Mouse (Mus musculus) limb, embryonic 11.5 days (tissue): ENCODE measurements around the gene Pkp4. TPM values are rescaled to one million over a fixed set of nuclear protein-coding genes. Genes with fewer than 3 reads are reported as not detected.
A peak's percentile ranks its signal among the peaks of the same experiment; 100 is the strongest.

Experiments
- ATAC-seq: fragments of 200-750 bp; cut with Nextera tagmentation; 2 replicates; pipeline ENCODE4 v1.8.0; 2017; ENCODE audit warnings: low read depth; ENCODE audit not compliant: insufficient number of reproducible peaks, low FRiP score, low TSS enrichment
- DNase-seq: peaks from one replicate; pipeline ENCODE4 v3.0.0-alpha.2; 2015; ENCODE audit warnings: low spot score
- H3K27ac ChIP-seq: fragments of 300-500 bp; sonication (generic); replicated peaks from 2 replicates; pipeline ENCODE4 v1.5.1; 2014; ENCODE audit warnings: low read depth, mild to moderate bottlenecking, low read length
- H3K27me3 ChIP-seq: fragments of 300-500 bp; sonication (generic); 2 replicates; pipeline ENCODE4 v1.6.1; 2014; ENCODE audit warnings: mild to moderate bottlenecking, low read length, mixed read lengths; ENCODE audit not compliant: control insufficient read depth, insufficient read depth
- H3K36me3 ChIP-seq: fragments of 300-500 bp; sonication (generic); 2 replicates; pipeline ENCODE4 v1.6.1; 2014; ENCODE audit warnings: mild to moderate bottlenecking, low read length, moderate library complexity, mixed read lengths; ENCODE audit not compliant: control insufficient read depth, insufficient read depth
- H3K4me1 ChIP-seq: fragments of 300-500 bp; sonication (generic); 2 replicates; pipeline ENCODE4 v1.6.1; 2014; ENCODE audit warnings: low read length, mixed read lengths; ENCODE audit not compliant: control insufficient read depth, insufficient read depth
- H3K4me2 ChIP-seq: fragments of 300-500 bp; sonication (generic); 2 replicates; pipeline ENCODE4 v1.6.1; 2014; ENCODE audit warnings: low read depth, mild to moderate bottlenecking, moderate library complexity; ENCODE audit not compliant: severe bottlenecking
- H3K4me3 ChIP-seq: fragments of 300-500 bp; sonication (generic); 2 replicates; pipeline ENCODE4 v1.5.1; 2014; ENCODE audit warnings: low read depth, low read length
- H3K9ac ChIP-seq: fragments of 300-500 bp; sonication (generic); 2 replicates; pipeline ENCODE4 v1.6.1; 2014; ENCODE audit warnings: mild to moderate bottlenecking, low read length
- H3K9me3 ChIP-seq: fragments of 300-500 bp; sonication (generic); 2 replicates; pipeline ENCODE4 v1.6.1; 2016; ENCODE audit warnings: low read length; ENCODE audit not compliant: control insufficient read depth
- WGBS: fragments of 180-500 bp; shearing (Covaris S2); extraction: QIAGEN DNeasy Blood & Tissue Kit; methylation state at CpG from one replicate; pipeline ENCODE4 v1.1.7; 2014; 5-methylcytosine and 5-hydroxymethylcytosine counted together
- polyA plus RNA-seq: library from polyadenylated mRNA; unstranded; fragments of >200 nt; fragmentation: Nextera tagmentation; extraction: Ambion mirVana; gene quantifications from 2 replicates; pipeline ENCODE4 v1.2.1, GENCODE M21; 2014

The Pkp4 gene
- polyA plus RNA-seq, 1 experiment from 2014 or later: 18.8 TPM

GRCm38 (mm10) chr2:59397531-59397930 lies 236.9 kb downstream of the Pkp4 start:
- H3K36me3 ChIP-seq: no peaks in the 10 kb centered on the region
- no peak overlapping the region for H3K27ac ChIP-seq
- H3K9ac ChIP-seq: no peak overlapping the region
- ATAC-seq (no peak), DNase-seq (no peak)
- 0 out of 2 replicates have a peak, but pooled peaks cover 6% of the 10 kb centered on the region for H3K4me1 ChIP-seq
- H3K9me3 ChIP-seq: no peaks in the 10 kb centered on the region
- H3K4me3 ChIP-seq: no peak overlapping the region
- no peaks in the 10 kb centered on the region for H3K27me3 ChIP-seq
- H3K4me2 ChIP-seq: no peak overlapping the region

- Histone ChIP-seq H3K27me3 (no peaks in the 10 kb centered on the region), H3K36me3 (no peaks in the 10 kb centered on the region), H3K27ac (no peak overlapping the region), H3K4me3 (no peak overlapping the region), H3K9me3 (no peaks in the 10 kb centered on the region), H3K9ac (no peak overlapping the region), H3K4me1 (0 out of 2 replicates have a peak, but pooled peaks cover 6% of the 10 kb centered on the region), H3K4me2 (no peak overlapping the region)
- ATAC-seq (no peak), DNase-seq (no peak)
- WGBS: 88% methylated on average over 2 of the region's 2 CpGs
Observed at GRCm38 (mm10) chr2:59400901-59401378, 240.3 kb downstream of the Pkp4 start.

- Histone ChIP-seq H3K27ac (peak overlapping the region; percentile 15; the same call in 1 of the 2 replicates), H3K9me3 (no peaks in the 10 kb centered on the region), H3K27me3 (no peaks in the 10 kb centered on the region), H3K9ac (no peak overlapping the region), H3K4me3 (no peak overlapping the region), H3K4me1 (0 out of 2 replicates have a peak, but pooled peaks cover 6% of the 10 kb centered on the region), H3K36me3 (no peaks in the 10 kb centered on the region), H3K4me2 (no peak overlapping the region)
- no peak for ATAC-seq
- no peak for DNase-seq
- whole genome bisulfite sequencing: 56% methylated on average over 8 of the region's 8 CpGs
Observed at GRCm38 (mm10) chr2:59401841-59402461, 241.3 kb downstream of the Pkp4 start.

GRCm38 (mm10) chr2:59404022-59404421 lies 243.4 kb downstream of the Pkp4 start:
- DNase-seq (no peak), ATAC-seq (no peak)

More at GRCm38 (mm10) chr2:59404022-59404421, 243.4 kb downstream of the Pkp4 start:
- Histone ChIP-seq H3K27me3 (no peaks in the 10 kb centered on the region), H3K36me3 (no peaks in the 10 kb centered on the region), H3K27ac (no peak overlapping the region), H3K4me3 (no peak overlapping the region), H3K9me3 (no peaks in the 10 kb centered on the region), H3K4me2 (no peak overlapping the region), H3K9ac (no peak overlapping the region), H3K4me1 (0 out of 2 replicates have a peak, but pooled peaks cover 6% of the 10 kb centered on the region)
- 59% methylated on average over 8 of the region's 8 CpGs for WGBS

Other genes with a start within 250 kb of the Pkp4 start
- gene Ccdc148, start 167 bp upstream of the Pkp4 start, polyA plus RNA-seq: 0.28 and 0.43 TPM in 2 replicates